Mouse (Mus musculus): ENCODE data around the gene Nell1.

DNA sequence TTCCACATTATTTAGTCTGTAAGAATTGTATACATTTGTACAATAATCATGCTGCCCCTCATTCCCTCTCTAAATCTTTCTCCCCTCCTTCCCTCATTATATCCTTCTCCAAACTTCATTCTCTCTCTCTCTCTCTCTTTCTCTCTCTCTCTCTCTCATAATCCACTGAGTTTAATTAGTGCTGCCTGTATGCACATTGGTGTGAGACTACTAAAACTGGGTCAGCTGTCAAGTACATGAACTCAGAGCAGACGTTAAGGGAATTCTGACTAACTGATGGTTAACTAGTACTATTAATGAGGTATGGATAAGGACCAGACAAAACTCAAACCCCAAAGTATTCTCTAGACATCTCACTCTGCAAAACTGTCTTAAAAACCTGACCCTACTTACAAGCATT is 702.8 kb downstream of the Nell1 start:
- no peak for TF ChIP-seq POLR2A (IDR thresholded peaks at IDR 0.05; ENCODE audit: extremely low read depth, insufficient read depth, low read length)
- TF ChIP-seq CTCF (IDR thresholded peaks at IDR 0.05; ENCODE audit: low read depth, low read length): no peak

All from liver, adult 2 months (tissue).